Mouse (Mus musculus) spleen, adult 2 months (tissue): ENCODE results near the gene 5730409E04Rik. TPM values are rescaled to one million over a fixed set of nuclear protein-coding genes. Genes with fewer than 3 reads are reported as not detected.

Source experiments
- DNase-seq, 2 experiments: peaks; one replicate each; pipeline versions ENCODE4 v3.0.0 to v3.0.0-alpha.2; 2012 to 2021; ENCODE audit warnings: low spot score in 2 of 2, low read depth in 1 of 2
- H3K27ac ChIP-seq: fragments of 200-500 bp; 2 replicates; pipeline ENCODE4 v1.5.1; 2012; ENCODE audit warnings: low read length, inconsistent platforms; ENCODE audit not compliant: insufficient read depth
- H3K27me3 ChIP-seq: fragments of 200-500 bp; 2 replicates; pipeline ENCODE4 v1.6.1; 2012; ENCODE audit warnings: mild to moderate bottlenecking, moderate library complexity, low read length, inconsistent platforms; ENCODE audit not compliant: control insufficient read depth, insufficient read depth
- H3K36me3 ChIP-seq: fragments of 200-500 bp; 2 replicates; pipeline ENCODE4 v1.6.1; 2012; ENCODE audit warnings: mild to moderate bottlenecking, low read length, inconsistent platforms; ENCODE audit not compliant: control insufficient read depth, insufficient read depth
- H3K4me1 ChIP-seq: fragments of 200-500 bp; 2 replicates; pipeline ENCODE4 v1.6.1; 2011; ENCODE audit warnings: inconsistent platforms; ENCODE audit not compliant: control insufficient read depth, insufficient read depth, insufficient read length
- H3K4me3 ChIP-seq: fragments of 200-500 bp; 2 replicates; pipeline ENCODE4 v1.5.1; 2011; ENCODE audit warnings: mild to moderate bottlenecking, inconsistent platforms; ENCODE audit not compliant: insufficient read depth, insufficient read length; ENCODE audit errors: extremely low read depth
- CTCF ChIP-seq: fragments of 200-500 bp; IDR thresholded peaks from 2 replicates; pipeline ENCODE4 v1.5.1; 2011; ENCODE audit warnings: mild to moderate bottlenecking, inconsistent platforms; ENCODE audit not compliant: insufficient read depth, insufficient read length, insufficient replicate concordance; ENCODE audit errors: extremely low read depth
- POLR2A ChIP-seq: fragments of 200-500 bp; IDR thresholded peaks from 2 replicates; pipeline ENCODE4 v1.6.1; 2011; ENCODE audit warnings: low read depth, low read length, inconsistent platforms
- WGBS: fragments of 180-500 bp; shearing (Covaris S2); methylation state at CpG from one replicate; pipeline ENCODE4 v1.1.7; 2018; 5-methylcytosine and 5-hydroxymethylcytosine counted together
- polyA plus RNA-seq: library from polyadenylated mRNA; depleted of rRNA; stranded (reverse); fragments of >200 nt; gene quantifications from 2 replicates; pipeline ENCODE4 v1.2.3, GENCODE M21; 2012; rRNA removed

5730409E04Rik gene
- polyA plus RNA-seq = 3.8 and 5.3 TPM in 2 replicates

- no peak for TF ChIP-seq CTCF
- no peak for TF ChIP-seq POLR2A
- DNase-seq = peak in 1 of 2 experiments; percentile 21
- Histone ChIP-seq H3K36me3 (no peaks in the 10 kb centered on the region), H3K4me3 (peak within 1 kb of the TSS; percentile 65), H3K27me3 (peaks cover 5% of the 10 kb centered on the region), H3K27ac (0 out of 2 replicates have a peak within 1 kb of the TSS, but pooled peaks have one; percentile 27), H3K4me1 (peaks cover 6% of the 10 kb centered on the region)
- 2% methylated on average over 44 of the region's 48 CpGs for WGBS
Observed at GRCm38 (mm10) chr4:126609606-126610181, at the start of gene 5730409E04Rik. Gene 5730409E04Rik (plus strand): TSS chr4:126609818.

GRCm38 (mm10) chr4:126563798-126564197 lies 45.8 kb upstream of the 5730409E04Rik start:
- H3K4me1 ChIP-seq = no peaks in the 10 kb centered on the region
- no peak overlapping the region for H3K27ac ChIP-seq
- 89% methylated on average over 6 of the region's 6 CpGs for WGBS
- no peaks in the 10 kb centered on the region for H3K27me3 ChIP-seq
- no peak overlapping the region for H3K4me3 ChIP-seq
- H3K36me3 ChIP-seq = no peaks in the 10 kb centered on the region
- TF ChIP-seq POLR2A (no peak), CTCF (no peak)
- no peak for DNase-seq

- H3K4me1 ChIP-seq = no peaks in the 10 kb centered on the region
- 98% methylated on average over 4 of the region's 4 CpGs for WGBS
- no peak for DNase-seq
- TF ChIP-seq CTCF (no peak), POLR2A (no peak)
- no peaks in the 10 kb centered on the region for H3K36me3 ChIP-seq
- no peak overlapping the region for H3K27ac ChIP-seq
- H3K27me3 ChIP-seq = no peaks in the 10 kb centered on the region
- H3K4me3 ChIP-seq = no peak overlapping the region
Observed at GRCm38 (mm10) chr4:126567243-126567642, 42.4 kb upstream of the 5730409E04Rik start.

- WGBS = 96% methylated on average over 3 of the region's 3 CpGs
- Histone ChIP-seq H3K36me3 (no peaks in the 10 kb centered on the region), H3K4me3 (no peak overlapping the region), H3K27me3 (no peaks in the 10 kb centered on the region), H3K27ac (no peak overlapping the region), H3K4me1 (no peaks in the 10 kb centered on the region)
- no peak for TF ChIP-seq CTCF
- no peak for DNase-seq
Observed at GRCm38 (mm10) chr4:126569783-126570182, 39.8 kb upstream of the 5730409E04Rik start.

- WGBS = 94% methylated on average over 5 of the region's 5 CpGs
Observed at GRCm38 (mm10) chr4:126576281-126576680, 33.3 kb upstream of the 5730409E04Rik start.

GRCm38 (mm10) chr4:126577920-126578319 lies 31.7 kb upstream of the 5730409E04Rik start:
- DNase-seq = no peak
- no peaks in the 10 kb centered on the region for H3K36me3 ChIP-seq
- no peaks in the 10 kb centered on the region for H3K4me1 ChIP-seq
- 40% methylated on average over 3 of the region's 3 CpGs for WGBS
- TF ChIP-seq POLR2A = no peak
- TF ChIP-seq CTCF = no peak
- no peaks in the 10 kb centered on the region for H3K27me3 ChIP-seq
- H3K27ac ChIP-seq = no peak overlapping the region
- H3K4me3 ChIP-seq = no peak overlapping the region

More at GRCm38 (mm10) chr4:126576281-126576680, 33.3 kb upstream of the 5730409E04Rik start:
- H3K4me3 ChIP-seq = no peak overlapping the region
- no peak overlapping the region for H3K27ac ChIP-seq
- no peaks in the 10 kb centered on the region for H3K4me1 ChIP-seq
- no peak for DNase-seq
- no peaks in the 10 kb centered on the region for H3K36me3 ChIP-seq
- TF ChIP-seq CTCF (no peak), POLR2A (no peak)
- no peaks in the 10 kb centered on the region for H3K27me3 ChIP-seq

- no peak overlapping the region for H3K27ac ChIP-seq
- H3K27me3 ChIP-seq = no peaks in the 10 kb centered on the region
- no peaks in the 10 kb centered on the region for H3K4me1 ChIP-seq
- no peak overlapping the region for H3K4me3 ChIP-seq
- H3K36me3 ChIP-seq = no peaks in the 10 kb centered on the region
- WGBS = 87% methylated on average over 2 of the region's 2 CpGs
- no peak for TF ChIP-seq POLR2A
- TF ChIP-seq CTCF = no peak
- DNase-seq = no peak
Observed at GRCm38 (mm10) chr4:126579077-126579476, 30.5 kb upstream of the 5730409E04Rik start.
